Mouse (Mus musculus) liver, adult 2 months (tissue): ENCODE measurements around the gene Ruvbl1. TPM values are rescaled to one million over a fixed set of nuclear protein-coding genes. Genes with fewer than 3 reads are reported as not detected.

ENCODE experiments used
- DNase-seq: peaks from one replicate; pipeline ENCODE4 v3.0.0-alpha.2; 2011; ENCODE audit warnings: low read depth, low spot score; ENCODE audit errors: extremely low read depth
- H3K27ac ChIP-seq: fragments of 200-500 bp; replicated peaks from 2 replicates; pipeline ENCODE4 v1.5.1; 2012; ENCODE audit warnings: low read depth, mild to moderate bottlenecking, control low read depth, inconsistent platforms, low read length; ENCODE audit not compliant: insufficient read depth
- H3K27me3 ChIP-seq: fragments of 200-500 bp; 2 replicates; pipeline ENCODE4 v1.6.1; 2012; ENCODE audit warnings: mild to moderate bottlenecking, moderate library complexity, low read length, inconsistent platforms; ENCODE audit not compliant: control insufficient read depth, insufficient read depth
- H3K36me3 ChIP-seq: fragments of 200-500 bp; 2 replicates; pipeline ENCODE4 v1.6.1; 2012; ENCODE audit warnings: low read length, inconsistent platforms; ENCODE audit not compliant: control insufficient read depth, insufficient read depth
- H3K4me1 ChIP-seq: fragments of 200-500 bp; 2 replicates; pipeline ENCODE4 v1.6.1; 2011; ENCODE audit warnings: low read length; ENCODE audit not compliant: control insufficient read depth, insufficient read depth
- H3K4me3 ChIP-seq: fragments of 200-500 bp; 2 replicates; pipeline ENCODE4 v1.5.1; 2011; ENCODE audit warnings: low read depth, mild to moderate bottlenecking, control low read depth, low read length, moderate library complexity; ENCODE audit not compliant: insufficient read depth
- H3K79me2 ChIP-seq: fragments of 200-500 bp; 2 replicates; pipeline ENCODE4 v1.6.1; 2012; ENCODE audit warnings: inconsistent platforms, mild to moderate bottlenecking, low read length, moderate library complexity; ENCODE audit not compliant: control insufficient read depth, insufficient read depth
- H3K9ac ChIP-seq: fragments of 200-500 bp; 2 replicates; pipeline ENCODE4 v1.6.1; 2012; ENCODE audit warnings: low read depth, mild to moderate bottlenecking, control low read depth, inconsistent platforms, low read length
- CTCF ChIP-seq: fragments of 200-500 bp; IDR thresholded peaks from 2 replicates; pipeline ENCODE4 v1.5.1; 2011; ENCODE audit warnings: low read depth, low read length, control low read depth
- POLR2A ChIP-seq: fragments of 200-500 bp; IDR thresholded peaks from 2 replicates; pipeline ENCODE4 v1.6.1; 2011; ENCODE audit warnings: low read length, control low read depth; ENCODE audit not compliant: insufficient read depth; ENCODE audit errors: extremely low read depth
- WGBS: fragments of 180-500 bp; shearing (Covaris S2); methylation state at CpG from one replicate; pipeline ENCODE4 v1.1.7; 2018; 5-methylcytosine and 5-hydroxymethylcytosine counted together
- polyA plus RNA-seq: library from polyadenylated mRNA; depleted of rRNA; stranded (reverse); fragments of >200 nt; gene quantifications from 2 replicates; pipeline ENCODE4 v1.2.3, GENCODE M21; 2012
- total RNA-seq: library from RNA; depleted of rRNA; stranded (reverse); fragments of >200 nt; gene quantifications from 2 replicates; pipeline ENCODE4 v1.2.3, GENCODE M21; 2014

Ruvbl1 gene
- total and polyA plus RNA-seq, 2 experiments, result 13.9 to 17.5 TPM

DNA sequence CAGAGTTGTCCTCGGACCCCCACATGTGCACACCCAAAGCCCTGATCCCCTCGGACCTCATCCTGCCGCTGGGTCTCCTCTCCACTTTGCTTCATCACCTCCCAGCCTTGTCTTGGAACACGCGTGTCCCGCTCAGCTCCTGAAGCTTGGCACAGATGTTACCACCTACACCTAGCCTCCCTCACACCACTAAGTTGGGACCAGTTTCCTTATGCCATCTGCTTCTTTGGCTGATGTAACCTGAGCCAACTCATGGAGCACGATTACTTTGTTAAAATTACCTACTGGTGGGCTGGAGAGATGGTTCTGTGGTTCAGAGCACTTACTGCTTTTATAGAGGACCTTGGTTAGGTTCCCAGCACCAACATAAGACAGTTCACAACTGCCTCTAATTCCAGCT lies 56.6 kb downstream of the Ruvbl1 start:
- 89% methylated on average over 7 of the region's 7 CpGs for WGBS
- Histone ChIP-seq H3K27me3 (no peaks in the 10 kb centered on the region), H3K4me3 (no peak overlapping the region), H3K79me2 (peaks cover 10% of the 10 kb centered on the region; the same call in 1 of the 2 replicates), H3K4me1 (peaks cover 6% of the 10 kb centered on the region), H3K36me3 (no peaks in the 10 kb centered on the region), H3K9ac (no peak overlapping the region), H3K27ac (no peak overlapping the region)
- TF ChIP-seq CTCF (no peak), POLR2A (no peak)
- DNase-seq, result no peak

- Histone ChIP-seq H3K27me3 (no peaks in the 10 kb centered on the region), H3K4me1 (peaks cover 2% of the 10 kb centered on the region), H3K27ac (no peak overlapping the region), H3K4me3 (no peak overlapping the region), H3K9ac (no peak overlapping the region), H3K36me3 (no peaks in the 10 kb centered on the region), H3K79me2 (peaks cover 4% of the 10 kb centered on the region; the same call in 1 of the 2 replicates)
- TF ChIP-seq CTCF (no peak), POLR2A (no peak)
- 63% methylated on average over 3 of the region's 3 CpGs for whole genome bisulfite sequencing
- no peak for DNase-seq
Observed at GRCm38 (mm10) chr6:88522606-88523005, 57.4 kb downstream of the Ruvbl1 start.

DNA sequence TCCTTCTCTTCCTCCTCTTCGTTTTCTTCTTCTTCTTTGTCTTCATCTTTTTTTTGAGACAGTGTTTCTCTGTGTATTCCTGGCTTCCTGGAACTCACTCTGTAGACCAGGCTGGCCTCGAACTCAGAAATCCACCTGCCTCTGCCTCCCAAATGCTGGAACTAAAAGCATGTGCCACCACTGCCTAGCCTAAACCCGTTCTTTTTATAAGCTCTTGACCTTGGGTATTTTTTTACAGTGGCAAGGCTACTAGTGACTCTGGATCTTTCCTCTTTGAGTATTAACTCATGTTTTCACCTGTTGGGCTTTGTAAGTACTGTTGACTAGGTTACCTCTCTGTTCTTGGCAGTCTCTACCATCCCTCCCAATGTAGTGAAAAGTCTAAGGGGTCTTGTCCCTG lies 57.8 kb downstream of the Ruvbl1 start:
- Histone ChIP-seq H3K4me1 (peaks cover 2% of the 10 kb centered on the region), H3K9ac (no peak overlapping the region), H3K36me3 (no peaks in the 10 kb centered on the region), H3K4me3 (no peak overlapping the region), H3K27me3 (no peaks in the 10 kb centered on the region), H3K79me2 (peaks cover 3% of the 10 kb centered on the region; the same call in 1 of the 2 replicates), H3K27ac (no peak overlapping the region)
- DNase-seq, result no peak
- 62% methylated on average over 3 of the region's 3 CpGs for WGBS
- no peak for TF ChIP-seq POLR2A
- no peak for TF ChIP-seq CTCF

GRCm38 (mm10) chr6:88523451-88523850 lies 58.2 kb downstream of the Ruvbl1 start:
- no peak overlapping the region for H3K9ac ChIP-seq
- H3K36me3 ChIP-seq, result no peaks in the 10 kb centered on the region
- peaks cover 2% of the 10 kb centered on the region for H3K4me1 ChIP-seq
- no peaks in the 10 kb centered on the region for H3K27me3 ChIP-seq
- TF ChIP-seq CTCF (no peak), POLR2A (no peak)
- no peak for DNase-seq
- no peak overlapping the region for H3K27ac ChIP-seq
- WGBS, result 96% methylated on average over 3 of the region's 3 CpGs
- peaks cover under 1% of the 10 kb centered on the region; the same call in 1 of the 2 replicates for H3K79me2 ChIP-seq
- H3K4me3 ChIP-seq, result no peak overlapping the region

DNA sequence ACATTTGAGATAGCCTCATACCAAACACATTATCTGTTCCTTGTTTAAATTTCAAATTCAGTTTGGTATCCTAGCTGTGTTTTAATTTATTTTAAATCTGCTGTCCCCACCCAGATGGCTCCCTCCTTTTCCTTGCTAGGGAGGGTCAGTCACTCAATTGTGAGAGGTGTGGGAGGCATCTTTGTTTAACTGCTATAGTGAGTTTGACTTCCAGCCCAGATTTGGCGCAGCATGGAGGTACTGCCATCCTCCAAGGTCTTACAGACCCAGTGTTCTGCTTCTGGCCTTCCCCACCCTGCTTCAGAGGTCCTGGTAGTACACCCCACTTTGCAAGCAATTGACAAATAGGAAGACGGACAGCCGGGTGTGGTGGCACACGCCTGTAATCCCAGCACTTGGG lies 58.8 kb downstream of the Ruvbl1 start:
- no peak for DNase-seq
- H3K9ac ChIP-seq, result no peak overlapping the region
- H3K4me1 ChIP-seq, result peaks cover 2% of the 10 kb centered on the region
- no peak overlapping the region for H3K4me3 ChIP-seq
- H3K79me2 ChIP-seq, result no peaks in the 10 kb centered on the region
- no peak for TF ChIP-seq POLR2A
- TF ChIP-seq CTCF, result no peak
- no peaks in the 10 kb centered on the region for H3K27me3 ChIP-seq
- no peaks in the 10 kb centered on the region for H3K36me3 ChIP-seq
- WGBS, result 94% methylated on average over 4 of the region's 4 CpGs
- no peak overlapping the region for H3K27ac ChIP-seq

DNA sequence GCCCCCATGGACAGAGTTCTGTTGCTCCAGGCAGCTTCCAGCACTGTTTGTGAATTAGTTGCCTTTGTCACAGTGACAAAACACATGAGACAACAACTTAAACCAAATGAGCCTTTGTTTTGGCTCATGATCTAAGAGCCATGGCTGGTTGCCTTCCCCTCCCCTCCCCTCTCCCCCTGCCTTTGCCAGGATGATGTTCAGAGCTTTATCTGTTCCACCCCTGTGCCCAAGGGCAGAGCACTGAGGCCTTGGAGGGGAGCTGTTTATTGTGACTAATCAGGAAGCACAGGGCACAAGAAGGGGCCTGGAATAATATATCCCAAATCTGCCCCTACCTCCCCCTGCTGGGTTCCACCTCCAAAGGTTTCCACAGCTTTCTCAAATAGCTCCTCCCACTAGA lies 65.1 kb downstream of the Ruvbl1 start:
- no peak for TF ChIP-seq POLR2A
- no peak for TF ChIP-seq CTCF
- no peaks in the 10 kb centered on the region for H3K36me3 ChIP-seq
- no peaks in the 10 kb centered on the region for H3K27me3 ChIP-seq
- H3K4me3 ChIP-seq, result no peak overlapping the region
- H3K4me1 ChIP-seq, result no peaks in the 10 kb centered on the region
- no peaks in the 10 kb centered on the region for H3K79me2 ChIP-seq
- H3K9ac ChIP-seq, result no peak overlapping the region
- H3K27ac ChIP-seq, result no peak overlapping the region
- no peak for DNase-seq
